Mouse (Mus musculus) layer of hippocampus, adult 2 months (tissue): Measurements from ENCODE around the gene Col23a1. TPM values are rescaled to one million over a fixed set of nuclear protein-coding genes. Genes with fewer than 3 reads are reported as not detected.
A peak's percentile ranks its signal among the peaks of the same experiment; 100 is the strongest.

Experiments used
- DNase-seq, 2 experiments: peaks; one replicate each; pipeline ENCODE4 v3.0.0; 2022; ENCODE audit warnings: low spot score in 2 of 2
- H3K27ac ChIP-seq: fragments of 200-600 bp; 2 replicates; pipeline ENCODE4 v1.8.1; 2022
- H3K4me3 ChIP-seq: fragments of 200-600 bp; 2 replicates; pipeline ENCODE4 v1.8.1; 2022; ENCODE audit warnings: mild to moderate bottlenecking
- CTCF ChIP-seq: fragments of 200-600 bp; conservative IDR thresholded peaks from 2 replicates; pipeline ENCODE4 v1.8.1; 2022; ENCODE audit warnings: antibody characterized with exemption, mild to moderate bottlenecking, moderate library complexity
- total RNA-seq, 2 experiments: library from RNA; stranded (reverse); gene quantifications; 2 replicates each; pipeline ENCODE4 v1.2.3; 2021

The Col23a1 gene
- total RNA-seq, 2 experiments from 2014 or later, result 5.3 to 6.7 TPM

DNA sequence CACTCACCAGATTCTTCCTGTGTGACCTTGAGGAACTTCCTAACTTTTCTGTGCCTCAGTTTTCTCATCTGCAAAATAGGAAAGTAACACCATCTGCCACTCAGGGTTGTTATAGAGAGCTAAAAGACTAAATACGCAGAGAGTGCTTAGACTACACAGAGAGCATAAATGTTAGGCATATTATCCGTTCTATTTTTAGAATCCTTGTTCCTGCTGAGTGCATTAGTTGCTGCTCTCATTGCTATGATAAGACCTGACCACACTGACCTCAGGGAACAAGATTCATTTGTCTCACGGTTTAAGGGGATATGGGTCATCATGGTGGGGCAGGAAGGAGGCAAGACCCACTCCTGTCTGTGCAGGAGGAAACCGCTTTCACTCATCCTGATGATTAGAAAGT, 80.6 kb downstream of the Col23a1 start:
- no peak overlapping the region for H3K4me3 ChIP-seq
- no peak overlapping the region for H3K27ac ChIP-seq
- no peak for DNase-seq
- TF ChIP-seq CTCF, result no peak

DNA sequence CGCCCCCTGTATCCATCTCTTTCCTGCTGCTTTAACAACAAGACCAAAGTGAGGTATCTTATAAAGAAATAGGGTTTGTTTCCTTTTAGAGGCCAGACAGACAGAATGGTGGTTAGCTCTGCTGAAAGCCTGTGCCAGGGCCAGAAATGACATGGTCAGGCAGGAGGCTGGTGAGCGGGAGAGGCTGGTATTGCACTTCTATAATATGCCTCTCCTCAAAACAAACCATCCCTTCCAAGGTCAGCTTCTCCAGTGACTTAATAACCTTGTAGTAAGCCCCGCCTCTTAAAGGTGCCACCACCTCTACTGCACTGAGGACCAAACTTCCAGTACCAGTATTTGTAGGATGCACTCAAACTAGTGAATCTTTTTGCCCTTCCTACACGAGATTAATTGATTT, 81.6 kb downstream of the Col23a1 start:
- DNase-seq, result no peak
- TF ChIP-seq CTCF, result no peak
- no peak overlapping the region for H3K27ac ChIP-seq
- H3K4me3 ChIP-seq, result no peak overlapping the region

DNA sequence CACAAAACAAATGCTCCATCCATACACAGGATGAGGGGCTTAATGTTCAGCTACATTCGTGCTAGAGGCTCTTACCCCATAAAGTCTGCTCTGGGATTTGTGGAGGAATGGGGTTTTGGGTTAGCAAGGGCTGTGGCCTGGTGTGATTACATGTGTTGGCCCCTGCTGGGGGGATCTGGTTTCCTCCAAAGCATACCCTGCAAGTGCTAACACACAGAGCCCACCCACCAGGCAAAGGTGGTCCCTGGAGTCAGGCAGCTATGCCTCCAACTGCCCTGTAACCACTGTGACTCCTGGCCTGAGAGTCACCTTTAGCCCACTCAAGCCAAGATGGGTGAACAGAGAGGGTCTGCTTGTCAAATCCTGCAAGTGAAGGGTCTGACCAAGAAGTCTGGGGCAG, 82.2 kb downstream of the Col23a1 start:
- DNase-seq, result no peak
- no peak for TF ChIP-seq CTCF
- no peak overlapping the region for H3K27ac ChIP-seq
- H3K4me3 ChIP-seq, result no peak overlapping the region

DNA sequence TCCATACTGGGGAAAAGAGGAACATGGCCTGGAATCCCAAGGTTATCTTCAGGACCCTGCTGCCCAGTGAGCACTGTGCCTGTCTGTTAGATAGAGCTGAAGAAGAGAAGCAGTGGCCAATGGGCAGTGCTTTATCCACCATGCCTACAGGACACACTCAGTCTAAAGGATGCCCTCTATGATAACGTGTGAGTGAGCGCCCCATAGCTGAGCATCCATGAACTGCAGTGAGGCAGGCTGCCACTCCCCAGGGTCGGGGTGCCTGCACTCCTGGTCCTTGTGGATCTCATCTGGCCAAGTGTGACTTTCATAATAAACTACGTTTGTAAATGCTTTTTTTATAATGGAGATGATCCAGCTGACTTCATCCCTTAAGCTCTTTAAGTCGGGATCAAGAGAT, 87.5 kb downstream of the Col23a1 start:
- H3K27ac ChIP-seq, result no peak overlapping the region
- DNase-seq, result no peak
- H3K4me3 ChIP-seq, result no peak overlapping the region
- TF ChIP-seq CTCF, result peak; percentile 48

DNA sequence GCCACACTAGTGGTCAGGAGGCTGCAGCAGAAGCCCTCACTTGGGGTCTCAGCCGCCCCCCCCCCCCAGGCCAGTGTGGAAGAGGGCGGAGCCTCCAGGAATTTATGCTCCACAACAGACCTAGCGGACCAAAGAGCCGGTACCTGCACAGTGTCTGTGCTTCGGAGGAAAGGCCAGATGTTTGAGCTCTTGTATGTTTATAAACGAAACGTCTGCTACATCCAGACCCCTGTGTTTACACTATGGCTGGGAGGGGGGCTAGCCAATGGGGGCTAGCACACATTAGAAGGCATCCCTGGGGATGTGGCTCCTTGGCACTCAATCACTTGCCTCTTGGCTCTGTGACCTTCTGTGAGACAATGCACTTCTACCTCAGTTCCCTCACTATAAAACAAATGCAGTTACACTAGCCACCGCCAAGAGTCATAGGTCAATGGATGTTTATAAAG, 99.2 kb downstream of the Col23a1 start:
- no peak for TF ChIP-seq CTCF
- Histone ChIP-seq H3K4me3 (no peak overlapping the region), H3K27ac (no peak overlapping the region)
- no peak for DNase-seq

DNA sequence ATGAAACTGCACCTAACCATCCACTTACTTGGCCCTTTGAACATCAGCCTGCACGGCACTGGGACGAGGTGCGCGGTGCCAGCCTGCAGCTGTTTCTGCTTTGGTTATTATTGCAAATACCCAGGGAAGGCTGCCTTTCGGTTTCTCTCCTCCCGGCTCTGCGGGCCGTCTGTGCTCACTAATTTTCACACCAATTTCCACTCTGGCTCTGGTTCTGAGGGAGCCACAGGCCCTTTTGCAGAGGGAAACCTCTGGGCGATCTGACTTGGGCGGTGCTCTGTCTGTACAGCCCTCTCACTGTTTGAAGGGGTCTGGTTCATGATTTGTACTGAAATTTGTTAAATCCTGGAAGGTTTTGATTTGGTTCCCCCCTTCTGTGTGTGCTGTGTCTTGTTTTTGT, 100.0 kb downstream of the Col23a1 start:
- TF ChIP-seq CTCF, result no peak
- H3K4me3 ChIP-seq, result peak overlapping the region; percentile 29; the same call in 1 of the 2 replicates
- no peak overlapping the region for H3K27ac ChIP-seq
- DNase-seq, result no peak

DNA sequence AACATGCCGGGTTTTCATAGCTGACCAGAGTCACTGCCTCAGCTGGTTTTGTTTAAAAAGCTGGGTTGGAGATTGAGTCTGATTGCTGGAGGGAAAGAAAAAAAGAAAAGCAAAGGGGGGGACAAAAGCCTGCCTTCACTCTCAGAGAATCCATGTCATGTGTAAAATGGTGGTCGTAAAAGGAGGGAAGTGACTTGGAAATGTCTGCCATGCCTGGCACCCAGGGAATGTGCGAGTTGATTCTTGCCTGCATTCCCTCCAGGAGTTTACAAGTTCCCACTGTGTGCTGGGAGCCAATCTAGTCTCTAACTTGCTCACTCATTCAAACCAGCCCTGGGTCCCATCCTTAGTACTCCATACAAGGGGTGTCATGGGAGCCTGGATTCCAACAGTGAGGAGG, 100.8 kb downstream of the Col23a1 start:
- Histone ChIP-seq H3K4me3 (no peak overlapping the region), H3K27ac (no peak overlapping the region)
- DNase-seq, result no peak
- TF ChIP-seq CTCF, result no peak

DNA sequence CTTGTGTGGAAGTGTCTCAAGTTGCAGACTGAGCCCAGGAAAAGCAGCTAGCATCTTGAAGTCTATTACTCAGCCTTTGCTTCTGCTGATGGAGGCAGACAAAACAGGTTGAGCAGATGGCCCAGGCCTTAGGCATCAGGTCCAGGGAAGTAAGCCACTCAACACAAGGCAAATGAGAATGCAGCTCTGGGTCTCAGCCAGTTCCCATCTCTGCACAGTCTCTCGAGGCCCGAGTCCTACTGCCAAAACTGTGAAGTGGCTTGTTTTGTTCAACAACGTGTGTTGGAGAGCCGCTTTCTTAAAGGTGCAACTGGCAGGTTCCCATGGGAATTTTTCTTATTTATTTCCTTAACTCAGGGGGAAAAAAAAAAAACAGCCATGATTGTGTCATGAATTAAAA, 101.8 kb downstream of the Col23a1 start:
- DNase-seq, result peak; percentile 75 to 87
- Histone ChIP-seq H3K27ac (peak overlapping the region; percentile 65), H3K4me3 (no peak overlapping the region)

DNA sequence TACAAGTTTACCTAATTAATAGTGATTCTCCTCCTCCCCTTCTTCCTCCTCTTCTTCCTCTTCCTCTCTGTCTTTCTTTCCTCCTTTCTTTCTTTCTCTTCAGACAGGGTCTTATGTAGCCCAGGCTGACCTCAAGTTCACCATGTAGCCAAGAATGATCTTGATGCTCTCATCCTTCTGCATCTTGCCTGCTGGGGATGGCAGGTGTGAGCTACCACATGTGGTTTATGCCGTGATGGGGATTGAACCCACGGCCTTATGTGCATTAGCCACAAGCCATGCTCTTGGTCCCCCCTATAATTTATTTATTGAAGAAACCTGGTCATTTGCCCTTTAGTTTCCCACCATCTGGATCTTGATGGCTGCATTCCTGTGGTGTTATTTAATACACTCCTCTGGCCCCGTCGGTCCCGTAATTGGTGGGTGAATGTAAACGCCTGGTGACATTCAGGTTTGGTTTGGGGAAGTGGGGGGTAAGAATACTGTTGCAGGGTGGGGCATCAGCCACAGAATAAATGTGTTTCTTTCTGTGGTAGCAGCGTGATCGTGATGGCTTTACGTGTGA, 104.7 kb downstream of the Col23a1 start:
- no peak for TF ChIP-seq CTCF
- DNase-seq, result no peak
- H3K27ac ChIP-seq, result no peak overlapping the region
- no peak overlapping the region for H3K4me3 ChIP-seq

More for the DNA sequence above, 101.8 kb downstream of the Col23a1 start:
- TF ChIP-seq CTCF, result no peak

DNA sequence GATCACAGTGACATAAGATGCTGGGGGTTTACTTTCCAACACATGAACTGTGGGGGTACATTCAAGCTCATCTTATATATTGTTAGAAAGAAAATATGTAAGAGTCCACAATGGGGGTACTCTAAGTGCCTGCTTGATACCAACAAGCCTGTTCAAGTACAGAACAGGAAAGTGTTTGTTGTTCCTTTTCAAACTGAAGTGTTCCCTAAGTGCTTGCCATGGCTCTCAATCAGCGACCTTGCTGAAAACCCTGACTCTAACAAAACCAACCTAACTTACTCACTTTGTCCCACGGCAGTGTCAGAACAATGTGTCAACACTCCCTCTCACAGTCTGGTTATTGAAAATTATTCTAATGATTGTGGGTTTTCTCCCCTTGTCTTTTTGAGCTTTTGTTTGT, 106.7 kb downstream of the Col23a1 start:
- TF ChIP-seq CTCF, result no peak
- H3K4me3 ChIP-seq, result no peak overlapping the region
- no peak overlapping the region for H3K27ac ChIP-seq
- no peak for DNase-seq

DNA sequence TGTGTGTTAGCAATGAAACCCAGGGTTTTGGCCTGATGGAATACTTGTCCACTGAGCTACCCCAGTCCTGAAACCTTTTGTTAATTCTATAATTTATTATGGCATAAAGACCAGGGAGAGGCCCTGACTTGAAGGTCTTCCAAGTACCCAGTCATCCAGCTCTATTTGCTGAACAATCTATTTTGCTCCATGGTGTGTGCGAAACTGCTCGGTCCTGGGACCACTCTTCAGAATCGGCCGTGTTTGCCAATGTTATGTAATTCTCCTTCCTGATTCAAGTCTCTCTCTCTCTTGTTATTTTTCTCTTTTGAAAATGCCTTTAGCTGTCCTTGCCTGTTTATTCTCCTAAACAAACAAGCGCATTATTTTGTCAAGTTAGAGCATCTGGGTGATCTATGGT, 108.4 kb downstream of the Col23a1 start:
- DNase-seq, result no peak
- Histone ChIP-seq H3K27ac (no peak overlapping the region), H3K4me3 (no peak overlapping the region)
- no peak for TF ChIP-seq CTCF

DNA sequence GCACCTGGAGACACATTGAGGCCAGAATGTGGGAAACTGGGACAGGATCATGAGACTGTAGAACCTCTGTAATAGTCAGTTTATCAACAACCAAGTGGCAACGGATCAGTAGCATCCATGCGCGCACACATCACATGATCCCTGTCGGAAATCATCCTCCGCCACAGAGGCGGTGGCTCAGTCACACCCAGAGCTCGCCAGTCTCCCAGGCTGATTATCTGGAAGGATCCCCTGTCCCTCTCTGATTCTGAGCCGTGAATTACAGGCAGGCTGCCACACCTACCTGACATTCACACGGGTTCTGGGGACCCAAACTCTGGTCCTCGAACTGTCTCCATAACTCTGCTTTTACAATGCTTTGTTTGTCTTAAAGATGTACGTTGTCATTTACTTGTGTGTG, 110.6 kb downstream of the Col23a1 start:
- no peak for TF ChIP-seq CTCF
- Histone ChIP-seq H3K4me3 (no peak overlapping the region), H3K27ac (no peak overlapping the region)
- no peak for DNase-seq

DNA sequence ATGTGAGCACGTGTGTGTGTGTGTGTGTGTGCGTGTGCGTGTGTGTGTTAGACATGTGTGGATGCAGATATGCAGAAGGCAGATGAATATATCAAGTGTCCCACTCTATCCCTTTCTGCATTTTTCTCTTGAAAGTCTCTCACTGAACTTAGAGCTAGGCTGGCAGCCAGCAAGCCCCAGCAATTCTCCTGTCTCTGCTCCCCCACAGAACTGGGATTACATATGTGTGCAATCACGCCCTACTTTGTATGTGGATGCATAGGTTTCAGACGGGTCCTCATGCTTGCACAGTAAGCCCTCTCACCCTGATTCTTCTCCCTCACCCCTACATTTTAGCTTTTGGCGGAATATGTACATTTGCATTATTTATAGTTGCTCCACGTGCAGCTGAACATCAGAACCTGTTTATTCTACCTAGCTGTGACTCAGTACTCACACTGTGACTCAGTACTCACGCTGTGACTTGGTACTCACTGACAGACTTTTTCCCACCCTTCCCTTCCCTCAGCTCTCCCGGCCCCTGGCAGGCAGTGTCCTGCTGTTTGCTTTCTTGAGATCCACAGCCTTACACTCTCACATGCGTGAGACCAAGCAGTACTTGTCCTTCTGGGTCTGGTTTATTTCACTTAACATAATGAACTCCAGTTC, 111.9 kb downstream of the Col23a1 start:
- no peak for TF ChIP-seq CTCF
- DNase-seq, result no peak
- Histone ChIP-seq H3K4me3 (no peak overlapping the region), H3K27ac (no peak overlapping the region)

DNA sequence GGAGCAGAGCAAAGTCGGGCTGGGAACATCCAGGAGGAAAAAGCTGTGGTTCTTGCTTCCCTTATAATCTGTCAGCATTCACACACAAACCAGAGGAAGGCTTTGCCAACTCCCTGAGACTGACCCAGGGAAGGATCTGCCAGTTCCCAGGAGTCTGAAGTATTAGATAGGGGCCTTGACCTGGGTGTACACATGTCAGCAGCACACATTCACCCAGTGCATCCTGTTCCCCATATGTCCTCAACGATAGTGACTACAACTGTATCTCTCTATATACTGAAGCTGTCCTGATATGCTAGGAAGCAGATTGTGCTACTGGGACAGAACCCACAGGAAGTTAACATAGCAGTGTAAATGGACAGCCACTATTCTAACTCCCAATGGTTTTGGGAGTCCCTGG, 114.2 kb downstream of the Col23a1 start:
- no peak for DNase-seq
- Histone ChIP-seq H3K4me3 (no peak overlapping the region), H3K27ac (no peak overlapping the region)
- no peak for TF ChIP-seq CTCF
